Mouse (Mus musculus) embryonic fibroblast, embryonic 13.5 days (primary cell): ENCODE data around the gene Snx22.

ENCODE experiments used
- CTCF ChIP-seq: IDR thresholded peaks from 2 replicates; pipeline ENCODE4 v1.5.1; 2011; ENCODE audit warnings: mild to moderate bottlenecking, control low read depth, low read length, moderate library complexity, borderline replicate concordance; ENCODE audit not compliant: insufficient read depth
- POLR2A ChIP-seq: IDR thresholded peaks from 2 replicates; pipeline ENCODE4 v1.6.1; 2011; ENCODE audit warnings: low read depth, mild to moderate bottlenecking, control low read depth, low read length, moderate library complexity

DNA sequence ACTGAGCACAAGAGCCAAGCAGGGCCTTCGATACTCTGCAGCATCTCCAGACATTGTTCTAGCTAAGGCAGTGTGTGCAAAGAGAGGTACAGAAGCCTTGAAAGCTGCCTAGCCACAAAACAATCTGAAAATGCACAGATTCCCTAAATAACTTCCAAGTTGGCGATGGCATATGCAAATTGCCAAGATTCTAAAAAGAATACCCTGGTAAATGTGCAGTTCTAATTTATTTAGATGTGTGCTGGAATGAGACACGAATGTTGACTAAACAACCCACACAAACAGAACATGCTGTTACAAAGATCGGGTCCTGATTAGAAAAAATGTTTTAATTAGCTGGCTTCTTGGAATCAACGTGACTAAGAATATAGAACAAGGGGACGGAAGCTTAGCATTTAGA is 33.1 kb upstream of the Snx22 start:
- no peak for TF ChIP-seq CTCF
- TF ChIP-seq POLR2A, result no peak
